Mouse (Mus musculus) central nervous system, embryonic 18 days (tissue): ENCODE measurements around the gene Dclk2. TPM values are rescaled to one million over a fixed set of nuclear protein-coding genes. Genes with fewer than 3 reads are reported as not detected.

ENCODE experiments used
- polyA plus RNA-seq: library from polyadenylated mRNA; depleted of rRNA; stranded (reverse); fragments of >200 nt; gene quantifications from 2 replicates; pipeline ENCODE4 v1.2.3, GENCODE M21; 2012; rRNA removed

Dclk2 gene
- polyA plus RNA-seq = 154 and 177 TPM in 2 replicates

GRCm38 (mm10) chr3:86920343-86921083, at the start of gene Dclk2:
Gene Dclk2 (minus strand): TSS chr3:86920852.

Other genes starting within 250 kb of the Dclk2 start
- gene Cd1d1, start 78.6 kb upstream of the Dclk2 start, polyA plus RNA-seq = 35.9 and 38.4 TPM in 2 replicates